Mouse (Mus musculus): ENCODE data around the gene Fry.

GRCm38 (mm10) chr5:150342139-150342538, 223.7 kb downstream of the Fry start:
- TF ChIP-seq EP300 (IDR thresholded peaks at IDR 0.05; ENCODE audit: insufficient read depth, low read depth, low read length) (no peak), CTCF (IDR thresholded peaks at IDR 0.05; ENCODE audit: low read depth, low read length) (peak; percentile 30)
